Mouse (Mus musculus) frontal cortex, postnatal 25 days (tissue): ENCODE data around the gene Olfr165.
"Not testable (repeated sequence)": the region's sequence is repeated elsewhere in the genome, so short reads cannot be mapped to it uniquely, and the experiment has no call there.

Experiments used
- DNase-seq, 2 experiments: peaks; one replicate each; pipeline ENCODE4 v3.0.0; 2022; ENCODE audit warnings: low spot score in 2 of 2

Olfr165 gene

DNA sequence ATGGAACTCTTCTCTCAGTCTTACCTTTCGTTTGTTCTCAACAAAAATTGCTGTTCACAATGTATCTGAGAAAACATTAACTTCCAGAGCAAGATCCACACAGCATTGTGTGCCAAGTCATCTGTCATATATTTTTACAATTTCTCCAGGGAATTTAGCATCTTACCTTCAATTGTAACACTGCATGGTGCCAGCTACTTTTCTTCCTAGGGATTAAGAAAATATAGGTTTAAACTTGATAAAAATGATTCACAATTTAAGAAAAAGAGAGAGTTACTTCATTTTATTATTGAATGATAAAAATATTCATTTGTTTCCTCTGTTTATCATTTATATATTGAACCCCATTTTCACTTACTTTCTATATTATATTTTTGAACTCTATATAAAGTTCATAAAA, at the start of gene Olfr165:
TSS of gene Olfr165 (minus strand) at position 101 of the 400 bp plus-strand sequence.
- DNase-seq, result no peak

DNA sequence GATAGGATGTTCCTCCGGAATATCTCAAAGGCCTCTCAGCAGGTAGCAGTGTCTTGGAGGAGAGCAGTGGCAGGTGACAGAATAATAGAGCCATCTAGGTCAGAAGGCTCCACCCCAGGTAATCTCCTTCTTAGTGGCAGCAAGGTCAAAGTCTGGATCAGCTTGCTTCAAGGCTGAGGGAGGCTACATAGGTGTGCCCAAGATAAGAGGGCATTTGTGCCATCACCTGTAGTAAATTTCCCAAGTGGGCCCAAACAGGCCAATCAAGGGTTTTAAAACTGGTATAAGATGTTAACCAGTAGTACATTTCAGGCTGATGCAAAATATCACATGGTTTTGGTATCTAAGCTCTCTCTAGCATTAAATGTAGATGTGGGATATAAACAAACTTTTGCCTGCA, 41.4 kb upstream of the Olfr165 start:
- no peak for DNase-seq

DNA sequence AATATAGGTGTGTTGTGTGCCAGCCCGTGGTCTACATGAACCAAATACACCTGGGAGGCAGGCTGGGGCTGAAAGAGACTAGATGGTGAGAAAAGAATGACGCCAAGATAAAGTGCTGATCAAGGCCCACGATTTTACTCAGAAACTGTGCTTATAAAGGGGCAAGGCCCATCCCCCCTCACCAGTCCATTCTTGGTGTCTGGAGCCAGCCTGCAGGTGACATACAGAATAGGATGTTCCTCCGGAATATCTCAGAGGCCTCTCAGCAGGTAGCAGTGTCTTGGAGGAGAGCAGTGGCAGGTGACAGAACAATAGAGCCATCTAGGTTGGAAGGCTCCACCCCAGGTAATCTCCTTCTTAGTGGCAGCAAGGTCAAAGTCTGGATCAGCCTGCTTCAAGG, 35.8 kb upstream of the Olfr165 start:
- DNase-seq, result not testable (repeated sequence)

DNA sequence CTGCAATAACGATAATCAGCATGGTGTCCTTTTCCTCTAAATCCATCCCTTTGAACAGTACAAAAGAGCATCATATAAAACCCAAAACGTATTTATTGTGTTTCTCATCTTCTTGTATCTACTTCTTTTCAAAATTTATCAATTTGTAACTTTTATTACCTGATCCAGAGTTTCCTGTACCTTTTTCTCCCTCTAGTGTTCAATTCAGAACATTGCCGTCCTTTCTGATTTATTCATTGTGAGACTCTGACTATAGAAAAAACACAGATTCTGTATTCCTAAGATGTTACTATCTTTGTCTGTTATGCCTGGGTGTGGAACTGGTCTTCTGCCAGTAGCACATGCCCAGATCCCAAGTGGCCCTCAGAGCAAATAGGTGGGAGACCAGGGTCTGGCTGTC, 35.0 kb downstream of the Olfr165 start:
- no peak for DNase-seq
